Mouse (Mus musculus) limb, embryonic 11.5 days (tissue): ENCODE data around the gene Efemp2. TPM values are rescaled to one million over a fixed set of nuclear protein-coding genes. Genes with fewer than 3 reads are reported as not detected.

Source experiments
- ATAC-seq: fragments of 200-750 bp; cut with Nextera tagmentation; 2 replicates; pipeline ENCODE4 v1.8.0; 2017; ENCODE audit warnings: low read depth; ENCODE audit not compliant: insufficient number of reproducible peaks, low FRiP score, low TSS enrichment
- DNase-seq: peaks from one replicate; pipeline ENCODE4 v3.0.0-alpha.2; 2015; ENCODE audit warnings: low spot score
- H3K27ac ChIP-seq: fragments of 300-500 bp; sonication (generic); replicated peaks from 2 replicates; pipeline ENCODE4 v1.5.1; 2014; ENCODE audit warnings: low read depth, mild to moderate bottlenecking, low read length
- H3K27me3 ChIP-seq: fragments of 300-500 bp; sonication (generic); 2 replicates; pipeline ENCODE4 v1.6.1; 2014; ENCODE audit warnings: mild to moderate bottlenecking, low read length, mixed read lengths; ENCODE audit not compliant: control insufficient read depth, insufficient read depth
- H3K36me3 ChIP-seq: fragments of 300-500 bp; sonication (generic); 2 replicates; pipeline ENCODE4 v1.6.1; 2014; ENCODE audit warnings: mild to moderate bottlenecking, low read length, moderate library complexity, mixed read lengths; ENCODE audit not compliant: control insufficient read depth, insufficient read depth
- H3K4me1 ChIP-seq: fragments of 300-500 bp; sonication (generic); 2 replicates; pipeline ENCODE4 v1.6.1; 2014; ENCODE audit warnings: low read length, mixed read lengths; ENCODE audit not compliant: control insufficient read depth, insufficient read depth
- H3K4me2 ChIP-seq: fragments of 300-500 bp; sonication (generic); 2 replicates; pipeline ENCODE4 v1.6.1; 2014; ENCODE audit warnings: low read depth, mild to moderate bottlenecking, moderate library complexity; ENCODE audit not compliant: severe bottlenecking
- H3K4me3 ChIP-seq: fragments of 300-500 bp; sonication (generic); 2 replicates; pipeline ENCODE4 v1.5.1; 2014; ENCODE audit warnings: low read depth, low read length
- H3K9ac ChIP-seq: fragments of 300-500 bp; sonication (generic); 2 replicates; pipeline ENCODE4 v1.6.1; 2014; ENCODE audit warnings: mild to moderate bottlenecking, low read length
- H3K9me3 ChIP-seq: fragments of 300-500 bp; sonication (generic); 2 replicates; pipeline ENCODE4 v1.6.1; 2016; ENCODE audit warnings: low read length; ENCODE audit not compliant: control insufficient read depth
- WGBS: fragments of 180-500 bp; shearing (Covaris S2); extraction: QIAGEN DNeasy Blood & Tissue Kit; methylation state at CpG from one replicate; pipeline ENCODE4 v1.1.7; 2014; 5-methylcytosine and 5-hydroxymethylcytosine counted together
- polyA plus RNA-seq: library from polyadenylated mRNA; unstranded; fragments of >200 nt; fragmentation: Nextera tagmentation; extraction: Ambion mirVana; gene quantifications from 2 replicates; pipeline ENCODE4 v1.2.1, GENCODE M21; 2014

Gene Efemp2
- polyA plus RNA-seq, 1 experiment from 2014 or later: 105 TPM

- peak overlapping the region; percentile 51; the same call in 1 of the 2 replicates for H3K27ac ChIP-seq
- 56% methylated on average over 15 of the region's 15 CpGs for WGBS
These were observed 9.8 kb upstream of the Efemp2 start for GRCm38 (mm10) chr19:5463791-5464562.

GRCm38 (mm10) chr19:5465037-5465436, 8.7 kb upstream of the Efemp2 start:
- Histone ChIP-seq H3K9ac (no peak overlapping the region), H3K9me3 (no peaks in the 10 kb centered on the region), H3K4me2 (no peak overlapping the region), H3K27ac (no peak overlapping the region), H3K4me3 (no peak overlapping the region), H3K4me1 (peaks cover 10% of the 10 kb centered on the region; the same call in 1 of the 2 replicates), H3K27me3 (no peaks in the 10 kb centered on the region), H3K36me3 (peaks cover 17% of the 10 kb centered on the region)
- ATAC-seq (no peak), DNase-seq (no peak)
- 93% methylated on average over 8 of the region's 8 CpGs for WGBS

More at GRCm38 (mm10) chr19:5463791-5464562, 9.8 kb upstream of the Efemp2 start:
- Histone ChIP-seq H3K27me3 (no peaks in the 10 kb centered on the region), H3K4me1 (peaks cover 13% of the 10 kb centered on the region; the same call in 1 of the 2 replicates), H3K4me3 (peak overlapping the region; percentile 10; the same call in 1 of the 2 replicates), H3K36me3 (peaks cover 17% of the 10 kb centered on the region), H3K4me2 (peak overlapping the region; percentile 37), H3K9me3 (no peaks in the 10 kb centered on the region), H3K9ac (peak overlapping the region; percentile 47; the same call in 1 of the 2 replicates)
- DNase-seq (peak; percentile 87), ATAC-seq (peak; percentile 60)

DNA sequence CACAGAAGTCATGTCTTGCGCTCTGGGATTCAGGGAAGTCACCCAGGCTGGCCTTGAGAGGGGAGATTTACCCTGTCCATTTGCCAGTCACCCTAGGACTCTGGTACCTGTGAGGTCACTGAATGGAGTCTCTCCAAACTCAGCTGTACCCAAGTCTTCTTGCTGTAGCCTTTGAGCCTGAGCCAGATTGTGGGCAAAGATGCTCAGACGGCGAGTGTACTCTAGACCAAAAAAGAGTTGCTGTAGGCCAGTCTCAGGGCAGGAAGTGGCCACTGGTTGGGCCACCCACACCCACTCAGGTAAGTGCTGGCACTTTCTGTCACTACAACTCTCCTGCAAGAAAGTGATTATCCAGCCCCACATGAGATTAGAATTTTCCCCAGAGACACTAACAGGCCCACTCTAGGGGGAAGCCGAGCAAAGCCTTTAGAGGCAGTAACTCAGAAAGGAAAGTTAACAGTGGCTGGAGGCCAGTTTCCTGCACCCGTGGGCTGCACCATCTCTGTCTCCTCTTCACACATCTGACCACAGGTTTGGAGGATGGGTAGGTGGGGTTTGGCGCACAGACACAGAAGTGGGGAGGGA, 6.7 kb upstream of the Efemp2 start:
- H3K9ac ChIP-seq: no peak overlapping the region
- H3K36me3 ChIP-seq: peaks cover 17% of the 10 kb centered on the region
- no peaks in the 10 kb centered on the region for H3K27me3 ChIP-seq
- H3K4me2 ChIP-seq: no peak overlapping the region
- H3K27ac ChIP-seq: no peak overlapping the region
- no peak overlapping the region for H3K4me3 ChIP-seq
- 0 out of 2 replicates have a peak, but pooled peaks cover 2% of the 10 kb centered on the region for H3K4me1 ChIP-seq
- no peak for DNase-seq
- no peak for ATAC-seq
- 92% methylated on average over 6 of the region's 6 CpGs for WGBS
- no peaks in the 10 kb centered on the region for H3K9me3 ChIP-seq

GRCm38 (mm10) chr19:5468374-5468773, 5.4 kb upstream of the Efemp2 start, which contains the start of gene Ctsw:
Gene Ctsw (minus strand): TSS chr19:5468507.
- H3K27me3 ChIP-seq: no peaks in the 10 kb centered on the region
- no peak within 1 kb of the TSS for H3K9ac ChIP-seq
- no peak within 1 kb of the TSS for H3K4me3 ChIP-seq
- 0 out of 2 replicates have a peak, but pooled peaks cover 2% of the 10 kb centered on the region for H3K4me1 ChIP-seq
- ATAC-seq (no peak), DNase-seq (no peak)
- 56% methylated on average over 5 of the region's 5 CpGs for WGBS
- peaks cover 13% of the 10 kb centered on the region for H3K36me3 ChIP-seq
- H3K9me3 ChIP-seq: no peaks in the 10 kb centered on the region
- no peak within 1 kb of the TSS for H3K27ac ChIP-seq
- H3K4me2 ChIP-seq: no peak within 1 kb of the TSS

DNA sequence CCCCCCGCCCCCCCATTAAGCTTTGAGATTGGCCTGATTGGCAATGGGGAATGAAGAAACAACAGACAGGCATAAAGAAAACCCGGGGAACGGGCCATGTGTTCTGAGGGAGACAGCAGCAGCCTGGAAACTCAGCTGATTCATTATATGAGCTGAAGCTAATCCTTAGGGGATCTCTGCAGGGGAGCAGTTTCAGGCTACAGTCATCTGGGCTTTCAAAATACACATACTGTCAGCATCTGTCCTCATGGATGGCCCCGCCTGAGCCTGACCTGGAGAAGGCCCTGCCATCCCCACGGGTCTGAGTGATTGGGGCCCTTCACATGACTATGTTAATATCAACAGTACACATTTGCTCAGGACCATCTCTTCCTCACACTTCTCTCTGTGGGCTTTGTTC, 1.9 kb upstream of the Efemp2 start:
- no peaks in the 10 kb centered on the region for H3K27me3 ChIP-seq
- H3K4me3 ChIP-seq: no peak overlapping the region
- H3K27ac ChIP-seq: no peak overlapping the region
- DNase-seq (no peak), ATAC-seq (no peak)
- WGBS: 57% methylated on average over 5 of the region's 5 CpGs
- H3K9ac ChIP-seq: no peak overlapping the region
- no peaks in the 10 kb centered on the region for H3K9me3 ChIP-seq
- peaks cover 2% of the 10 kb centered on the region; the same call in 1 of the 2 replicates for H3K36me3 ChIP-seq
- peaks cover 10% of the 10 kb centered on the region for H3K4me1 ChIP-seq
- H3K4me2 ChIP-seq: no peak overlapping the region

DNA sequence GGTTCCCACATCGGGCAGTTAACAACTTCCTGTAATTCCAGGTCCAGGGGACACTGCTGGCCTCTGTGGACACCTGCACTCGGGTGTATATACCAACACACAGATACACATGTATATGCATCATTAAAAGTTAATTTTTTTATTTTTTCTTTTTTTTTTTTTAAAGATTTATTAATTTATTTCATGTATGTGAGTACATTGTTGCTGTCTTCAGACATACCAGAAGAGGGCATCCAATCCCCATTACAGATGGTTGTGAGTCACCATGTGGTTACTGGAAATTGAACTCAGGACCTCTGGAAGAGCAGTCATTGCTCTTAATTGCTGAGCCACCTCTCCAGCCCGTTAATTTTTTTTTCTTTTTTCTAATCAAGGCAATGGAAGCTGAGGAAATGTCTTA, 897 bp upstream of the Efemp2 start:
- ATAC-seq: no peak
- H3K4me1 ChIP-seq: peaks cover 10% of the 10 kb centered on the region
- no peaks in the 10 kb centered on the region for H3K27me3 ChIP-seq
- no peak overlapping the region for H3K27ac ChIP-seq
- no peak for DNase-seq
- H3K9ac ChIP-seq: no peak overlapping the region
- H3K4me2 ChIP-seq: no peak overlapping the region
- WGBS: 71% methylated on average over 3 of the region's 3 CpGs
- no peaks in the 10 kb centered on the region for H3K9me3 ChIP-seq
- H3K36me3 ChIP-seq: no peaks in the 10 kb centered on the region
- no peak overlapping the region for H3K4me3 ChIP-seq

GRCm38 (mm10) chr19:5474281-5475068, 721 bp downstream of the Efemp2 start:
- ATAC-seq: peak; percentile 65
- Histone ChIP-seq H3K27me3 (no peaks in the 10 kb centered on the region), H3K4me1 (peaks cover 10% of the 10 kb centered on the region), H3K36me3 (0 out of 2 replicates have a peak, but pooled peaks cover under 1% of the 10 kb centered on the region), H3K4me2 (peak overlapping the region; percentile 88), H3K9ac (peak overlapping the region; percentile 87), H3K9me3 (no peaks in the 10 kb centered on the region), H3K4me3 (peak overlapping the region; percentile 60), H3K27ac (peak overlapping the region; percentile 87)
- under 1% methylated on average over 45 of the region's 68 CpGs for WGBS
- DNase-seq: peak; percentile 61
